Mouse (Mus musculus) thymus, adult 2 months (tissue): ENCODE measurements around the gene Palld.

Experiments used
- CTCF ChIP-seq: fragments of 200-500 bp; IDR thresholded peaks from 2 replicates; pipeline ENCODE4 v1.5.1; 2012; ENCODE audit warnings: mild to moderate bottlenecking, control low read depth, low read length, moderate library complexity, borderline replicate concordance; ENCODE audit not compliant: control insufficient read depth, poor library complexity, insufficient read depth; ENCODE audit errors: extremely low read depth
- POLR2A ChIP-seq: fragments of 200-500 bp; IDR thresholded peaks from 2 replicates; pipeline ENCODE4 v1.6.1; 2012; ENCODE audit warnings: mild to moderate bottlenecking, low read length, control low read depth, moderate library complexity; ENCODE audit not compliant: control insufficient read depth, poor library complexity, insufficient read depth; ENCODE audit errors: extremely low read depth

DNA sequence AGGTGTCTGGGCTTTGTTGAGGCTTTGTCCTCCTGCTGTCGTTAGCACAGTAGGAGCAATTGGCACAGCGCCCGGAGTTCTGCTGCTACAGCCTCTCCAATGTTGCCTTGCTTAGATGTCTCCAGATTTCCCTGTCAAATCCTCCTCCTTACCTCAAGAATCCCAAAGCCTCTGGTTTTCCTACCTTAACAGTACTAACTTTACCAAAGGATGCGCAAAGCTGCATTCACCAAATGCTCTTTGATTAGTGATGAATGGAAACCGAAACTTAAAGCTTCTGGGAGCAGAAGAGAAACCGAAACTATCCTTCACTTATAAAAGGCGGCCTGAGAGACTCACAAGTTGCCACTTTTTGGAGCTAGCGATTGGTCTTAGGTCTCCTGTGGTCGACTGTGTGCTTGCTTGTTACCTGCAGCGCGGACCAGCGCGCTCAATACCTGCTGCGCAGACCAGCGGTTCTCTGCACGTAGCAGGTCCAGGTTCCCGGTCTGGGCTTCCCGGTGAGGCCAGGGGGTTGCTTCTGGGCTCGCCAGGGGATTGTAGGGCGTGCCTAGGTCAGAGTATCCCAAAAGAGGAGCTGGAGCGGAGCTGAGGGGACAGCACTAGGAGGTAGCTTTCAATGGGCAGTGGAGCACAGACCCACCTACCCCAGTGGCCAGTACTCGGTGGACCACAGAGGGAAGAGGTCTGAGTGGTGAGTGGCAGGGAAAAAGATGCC is 25.4 kb upstream of the Palld start, which contains the start of gene Ddx60:
- TF ChIP-seq POLR2A: no peak
- no peak for TF ChIP-seq CTCF
